In genomic region chr1:25892026-25892739, GRCm38 (mm10) we compare ENCODE assay signal across 10 mouse cellular contexts.
DNase-seq lines count a peak whose midpoint lies in the region; ATAC-seq and TF ChIP-seq lines count a peak whose summit lies in the region.
"Had no signal": no experiment of that assay in that cellular context is flagged by ENCODE, and none has a peak within 500 bp of the region (broad histone marks: within the 10 kb centered on the region; RNA-seq: fewer than 3 reads in every experiment).

No protein-coding gene starts in this region.

- TF ChIP-seq EP300 in stomach, postnatal 0 days (optimal IDR thresholded peaks at IDR 0.05): no peak

- no peaks in the 10 kb centered on the region for H3K4me1 ChIP-seq in forebrain, embryonic 16.5 days (replicated peaks; ENCODE audit: control insufficient read depth, insufficient read depth, low read length)
- H3K4me1 ChIP-seq in midbrain, embryonic 13.5 days (replicated peaks): no peaks in the 10 kb centered on the region
- no peaks in the 10 kb centered on the region for H3K4me1 ChIP-seq in stomach, postnatal 0 days (replicated peaks; ENCODE audit: control insufficient read depth, insufficient read depth)
- H3K4me1 ChIP-seq in thymus, adult 2 months (replicated peaks; ENCODE audit: control insufficient read depth, insufficient read depth, low read length): no peaks in the 10 kb centered on the region

- no peak for TF ChIP-seq POLR2A in thymus, adult 2 months (IDR thresholded peaks at IDR 0.05; ENCODE audit: control insufficient read depth, extremely low read depth, insufficient read depth, low read length, poor library complexity)

- no peaks in the 10 kb centered on the region for H3K36me3 ChIP-seq in forebrain, embryonic 16.5 days (ENCODE audit: control insufficient read depth, insufficient read depth)
- H3K36me3 ChIP-seq in midbrain, embryonic 13.5 days: no peaks in the 10 kb centered on the region
- H3K36me3 ChIP-seq in stomach, postnatal 0 days (ENCODE audit: control insufficient read depth, insufficient read depth, low read length): no peaks in the 10 kb centered on the region
- H3K36me3 ChIP-seq in thymus, adult 2 months (ENCODE audit: control insufficient read depth, insufficient read depth, low read length): no peaks in the 10 kb centered on the region

- DNase-seq in right cerebral cortex, postnatal 4 days: peak; percentile 17
- no peak for DNase-seq in right cerebral cortex, postnatal 25 days
- no peak for DNase-seq in MN1 (ENCODE audit: low spot score)
- DNase-seq in stomach, postnatal 0 days (ENCODE audit: low spot score): no peak
- no peak for DNase-seq in thymus, adult 2 months
- DNase-seq: adrenal gland, adult 2 months; heart, postnatal 10 days; liver had no signal

- no peak overlapping the region for H3K4me2 ChIP-seq in forebrain, embryonic 16.5 days (ENCODE audit: low read length)
- H3K4me2 ChIP-seq in midbrain, embryonic 13.5 days (replicated peaks): no peak overlapping the region
- H3K4me2 ChIP-seq in stomach, postnatal 0 days (replicated peaks; ENCODE audit: low read depth): no peak overlapping the region

- no peak for TF ChIP-seq CTCF in stomach, postnatal 0 days (IDR thresholded peaks at IDR 0.05; ENCODE audit: low read depth)
- no peak for TF ChIP-seq CTCF in thymus, adult 2 months (IDR thresholded peaks at IDR 0.05; ENCODE audit: borderline replicate concordance, control insufficient read depth, extremely low read depth, insufficient read depth, low read length, poor library complexity)

- no peaks in the 10 kb centered on the region for H3K9me3 ChIP-seq in forebrain, embryonic 16.5 days (ENCODE audit: control insufficient read depth, low read length)
- no peaks in the 10 kb centered on the region for H3K9me3 ChIP-seq in midbrain, embryonic 13.5 days
- H3K9me3 ChIP-seq in stomach, postnatal 0 days (ENCODE audit: control insufficient read depth, low read length): no peaks in the 10 kb centered on the region

- WGBS in forebrain, embryonic 16.5 days: 6% methylated on average over 5 of the region's 5 CpGs
- WGBS in midbrain, embryonic 13.5 days: 15% methylated on average over 5 of the region's 5 CpGs
- WGBS in stomach, postnatal 0 days: 74% methylated on average over 5 of the region's 5 CpGs
- WGBS in thymus, adult 2 months: 91% methylated on average over 5 of the region's 5 CpGs

- no peak overlapping the region for H3K27ac ChIP-seq in forebrain, embryonic 16.5 days (ENCODE audit: low read length)
- no peak overlapping the region for H3K27ac ChIP-seq in midbrain, embryonic 13.5 days
- no peak overlapping the region for H3K27ac ChIP-seq in stomach, postnatal 0 days (replicated peaks)
- no peak overlapping the region for H3K27ac ChIP-seq in thymus, adult 2 months (ENCODE audit: control insufficient read depth, insufficient read depth, low read length)

- ATAC-seq in forebrain, embryonic 16.5 days: peak; percentile 93
- ATAC-seq in midbrain, embryonic 13.5 days: peak; percentile 88
- ATAC-seq in stomach, postnatal 0 days (ENCODE audit: low FRiP score, low TSS enrichment): no peak

- no peak overlapping the region for H3K4me3 ChIP-seq in forebrain, embryonic 16.5 days (replicated peaks; ENCODE audit: low read length)
- H3K4me3 ChIP-seq in midbrain, embryonic 13.5 days (replicated peaks): no peak overlapping the region
- no peak overlapping the region for H3K4me3 ChIP-seq in stomach, postnatal 0 days (ENCODE audit: low read depth, low read length)
- H3K4me3 ChIP-seq in thymus, adult 2 months (ENCODE audit: control insufficient read depth, insufficient read depth, low read length): no peak overlapping the region

- no peak overlapping the region for H3K9ac ChIP-seq in forebrain, embryonic 16.5 days (replicated peaks; ENCODE audit: low read depth, low read length)
- H3K9ac ChIP-seq in midbrain, embryonic 13.5 days (replicated peaks): no peak overlapping the region
- H3K9ac ChIP-seq in stomach, postnatal 0 days (ENCODE audit: low read length): no peak overlapping the region

- no peaks in the 10 kb centered on the region for H3K27me3 ChIP-seq in forebrain, embryonic 16.5 days (replicated peaks; ENCODE audit: control insufficient read depth, insufficient read depth, low read length)
- no peaks in the 10 kb centered on the region for H3K27me3 ChIP-seq in midbrain, embryonic 13.5 days
- H3K27me3 ChIP-seq in stomach, postnatal 0 days (ENCODE audit: control insufficient read depth, insufficient read depth, low read length): no peaks in the 10 kb centered on the region
- no peaks in the 10 kb centered on the region for H3K27me3 ChIP-seq in thymus, adult 2 months (ENCODE audit: control insufficient read depth, insufficient read depth, low read length)
